Mouse (Mus musculus): ENCODE measurements around the gene Grk5.

DNA sequence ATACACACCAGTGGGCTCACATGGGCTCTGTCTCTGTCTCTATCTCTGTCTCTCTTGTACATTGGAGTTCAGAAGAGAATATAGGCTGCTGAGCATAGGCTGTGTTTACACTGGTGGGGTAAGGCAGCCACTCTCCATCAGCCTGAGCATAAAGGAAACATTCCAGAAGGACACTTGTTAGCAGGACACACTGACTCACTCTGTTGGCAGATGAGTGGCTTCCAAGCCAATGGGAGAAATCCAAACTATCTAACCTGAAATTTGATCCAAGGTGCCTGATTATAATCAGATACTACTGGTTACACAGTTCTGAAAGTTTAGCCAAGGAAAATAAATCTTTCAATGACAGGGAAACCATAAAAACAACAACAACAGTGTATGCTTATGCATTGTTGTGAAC lies 43.8 kb upstream of the Grk5 start:
- TF ChIP-seq CTCF (IDR thresholded peaks at IDR 0.05; ENCODE audit: control insufficient read depth, insufficient read depth, insufficient replicate concordance, low read depth, low read length), result no peak
- TF ChIP-seq POLR2A (IDR thresholded peaks at IDR 0.05; ENCODE audit: control insufficient read depth, low read depth, low read length), result no peak

Data from testis, adult 2 months (tissue).